Mouse (Mus musculus) kidney, embryonic 16.5 days (tissue): Measurements from ENCODE around the gene Pfkfb3. TPM values are rescaled to one million over a fixed set of nuclear protein-coding genes. Genes with fewer than 3 reads are reported as not detected.
"Not testable (repeated sequence)": the region's sequence is repeated elsewhere in the genome, so short reads cannot be mapped to it uniquely, and the experiment has no call there.

Source experiments
- ATAC-seq: fragments of 200-750 bp; cut with Nextera tagmentation; 2 replicates; pipeline ENCODE4 v1.8.0; 2017; ENCODE audit warnings: moderate TSS enrichment; ENCODE audit not compliant: low FRiP score, low TSS enrichment
- H3K27ac ChIP-seq: fragments of 300-500 bp; sonication (generic); 2 replicates; pipeline ENCODE4 v1.5.1; 2014; ENCODE audit warnings: low read length
- H3K27me3 ChIP-seq: fragments of 300-500 bp; sonication (generic); 2 replicates; pipeline ENCODE4 v1.6.1; 2014; ENCODE audit warnings: low read length, control low read depth, mixed read lengths; ENCODE audit not compliant: insufficient read depth
- H3K36me3 ChIP-seq: fragments of 300-500 bp; sonication (generic); 2 replicates; pipeline ENCODE4 v1.6.1; 2014; ENCODE audit warnings: low read length, control low read depth, mixed read lengths; ENCODE audit not compliant: insufficient read depth
- H3K4me1 ChIP-seq: fragments of 300-500 bp; sonication (generic); 2 replicates; pipeline ENCODE4 v1.6.1; 2014; ENCODE audit warnings: low read length, control low read depth, mixed read lengths; ENCODE audit not compliant: insufficient read depth
- H3K4me2 ChIP-seq: fragments of 300-500 bp; sonication (generic); replicated peaks from 2 replicates; pipeline ENCODE4 v1.6.1; 2014; ENCODE audit warnings: low read depth, low read length
- H3K4me3 ChIP-seq: fragments of 300-500 bp; sonication (generic); 2 replicates; pipeline ENCODE4 v1.5.1; 2014; ENCODE audit warnings: mild to moderate bottlenecking, low read length
- H3K9ac ChIP-seq: fragments of 300-500 bp; sonication (generic); replicated peaks from 2 replicates; pipeline ENCODE4 v1.6.1; 2014; ENCODE audit warnings: low read length
- H3K9me3 ChIP-seq: fragments of 300-500 bp; sonication (generic); 2 replicates; pipeline ENCODE4 v1.6.1; 2016; ENCODE audit warnings: low read length, control low read depth
- WGBS: fragments of 180-500 bp; shearing (Covaris S2); extraction: QIAGEN DNeasy Blood & Tissue Kit; methylation state at CpG from one replicate; pipeline ENCODE4 v1.1.7; 2014; 5-methylcytosine and 5-hydroxymethylcytosine counted together
- polyA plus RNA-seq: library from polyadenylated mRNA; unstranded; fragments of >200 nt; fragmentation: Nextera tagmentation; extraction: Ambion mirVana; gene quantifications from 2 replicates; pipeline ENCODE4 v1.2.1, GENCODE M21; 2015

Gene Pfkfb3
- polyA plus RNA-seq, 1 experiment from 2014 or later = 11.9 TPM

DNA sequence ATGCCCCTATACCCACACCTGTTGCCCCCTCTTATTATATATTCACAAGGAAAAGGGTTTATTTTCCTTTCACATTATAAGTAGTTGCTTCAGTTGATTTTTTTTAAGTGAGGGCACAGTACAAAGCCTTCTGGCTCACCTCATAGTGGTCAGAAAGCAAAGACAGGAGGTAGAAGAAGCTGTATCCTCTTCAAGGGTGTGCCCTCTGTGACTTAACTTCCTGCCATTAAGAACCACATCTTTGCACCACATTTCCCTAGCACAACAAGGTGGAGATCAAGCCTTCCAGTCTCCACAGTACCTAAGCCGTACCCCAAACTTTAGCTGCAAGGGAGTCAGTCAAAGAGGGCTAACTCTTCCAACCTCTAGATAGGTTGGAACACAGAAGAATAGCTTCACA lies 11.8 kb downstream of the Pfkfb3 start:
- H3K4me2 ChIP-seq = no peak overlapping the region
- no peak overlapping the region for H3K27ac ChIP-seq
- no peak for ATAC-seq
- H3K4me3 ChIP-seq = no peak overlapping the region
- no peak overlapping the region for H3K9ac ChIP-seq
- WGBS = 91% methylated on average over 1 of the region's 1 CpGs
- no peaks in the 10 kb centered on the region for H3K27me3 ChIP-seq
- no peaks in the 10 kb centered on the region for H3K9me3 ChIP-seq
- no peaks in the 10 kb centered on the region for H3K36me3 ChIP-seq
- H3K4me1 ChIP-seq = 0 out of 2 replicates have a peak, but pooled peaks cover 4% of the 10 kb centered on the region

DNA sequence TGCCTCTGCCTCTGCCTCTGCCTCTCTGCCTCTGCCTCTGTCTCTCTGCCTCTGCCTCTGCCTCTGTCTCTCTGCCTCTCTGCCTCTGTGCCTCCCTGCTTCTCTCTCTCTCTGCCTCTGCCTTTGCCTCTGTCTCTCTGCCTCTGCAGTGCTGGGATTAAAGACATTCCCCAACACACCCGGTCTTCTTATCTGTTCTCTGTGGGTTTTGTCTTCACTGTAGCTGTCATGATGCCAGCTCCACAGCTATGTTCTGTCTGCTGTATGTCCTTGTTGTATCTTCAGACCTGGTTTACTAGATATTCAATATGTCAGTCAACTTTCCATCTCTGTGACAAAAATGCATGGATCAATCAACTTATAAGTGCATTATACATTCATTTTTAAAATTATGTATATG lies 12.3 kb downstream of the Pfkfb3 start:
- H3K27me3 ChIP-seq, H3K9me3 ChIP-seq, H3K4me3 ChIP-seq, H3K4me1 ChIP-seq, H3K27ac ChIP-seq, ATAC-seq, H3K4me2 ChIP-seq, H3K36me3 ChIP-seq, H3K9ac ChIP-seq: not testable (repeated sequence)
- WGBS = 88% methylated on average over 1 of the region's 1 CpGs

- Histone ChIP-seq H3K4me1 (peaks cover 8% of the 10 kb centered on the region; the same call in 1 of the 2 replicates), H3K4me3 (peak overlapping the region; percentile 61), H3K27ac (0 out of 2 replicates have a peak overlapping the region, but pooled peaks have one; percentile 29), H3K27me3 (no peaks in the 10 kb centered on the region), H3K4me2 (peak overlapping the region; percentile 94), H3K9me3 (no peaks in the 10 kb centered on the region), H3K36me3 (no peaks in the 10 kb centered on the region), H3K9ac (peak overlapping the region; percentile 65)
- no peak for ATAC-seq
- WGBS = 59% methylated on average over 8 of the region's 8 CpGs
Measured at GRCm38 (mm10) chr2:11535966-11536365, 17.9 kb downstream of the Pfkfb3 start.

GRCm38 (mm10) chr2:11535412-11535928 lies 18.4 kb downstream of the Pfkfb3 start:
- Histone ChIP-seq H3K9me3 (no peaks in the 10 kb centered on the region), H3K36me3 (no peaks in the 10 kb centered on the region), H3K4me2 (peak overlapping the region; percentile 94), H3K4me1 (peaks cover 8% of the 10 kb centered on the region; the same call in 1 of the 2 replicates), H3K4me3 (peak overlapping the region; percentile 61), H3K27ac (0 out of 2 replicates have a peak overlapping the region, but pooled peaks have one; percentile 29), H3K27me3 (no peaks in the 10 kb centered on the region), H3K9ac (peak overlapping the region; percentile 65)
- ATAC-seq = peak; percentile 99
- WGBS = under 1% methylated on average over 32 of the region's 32 CpGs

DNA sequence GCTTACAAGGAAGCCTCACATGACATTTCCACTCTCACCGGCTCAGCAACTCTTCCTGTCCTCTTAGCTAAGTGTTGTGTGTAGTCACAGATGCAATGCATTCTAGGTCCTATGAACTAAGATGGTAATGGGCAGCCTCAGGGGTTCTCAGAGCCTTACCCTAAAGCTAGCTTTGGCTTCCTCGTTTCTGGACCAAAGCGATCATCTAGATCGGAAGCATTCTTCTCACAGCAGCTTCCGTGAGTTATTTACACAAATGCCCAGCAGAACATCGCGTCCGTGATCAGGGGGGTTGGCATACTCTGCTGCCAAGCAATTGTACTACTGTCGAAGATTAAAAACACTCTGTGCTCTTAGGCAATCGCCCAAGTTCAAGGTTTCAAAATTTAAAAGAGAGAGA lies 19.1 kb downstream of the Pfkfb3 start:
- Histone ChIP-seq H3K4me1 (peaks cover 8% of the 10 kb centered on the region; the same call in 1 of the 2 replicates), H3K9me3 (no peaks in the 10 kb centered on the region), H3K4me3 (peak overlapping the region; percentile 61), H3K9ac (peak overlapping the region; percentile 9; the same call in 1 of the 2 replicates), H3K27me3 (no peaks in the 10 kb centered on the region), H3K4me2 (peak overlapping the region; percentile 94), H3K36me3 (no peaks in the 10 kb centered on the region), H3K27ac (no peak overlapping the region)
- ATAC-seq = no peak
- WGBS = 25% methylated on average over 10 of the region's 10 CpGs

DNA sequence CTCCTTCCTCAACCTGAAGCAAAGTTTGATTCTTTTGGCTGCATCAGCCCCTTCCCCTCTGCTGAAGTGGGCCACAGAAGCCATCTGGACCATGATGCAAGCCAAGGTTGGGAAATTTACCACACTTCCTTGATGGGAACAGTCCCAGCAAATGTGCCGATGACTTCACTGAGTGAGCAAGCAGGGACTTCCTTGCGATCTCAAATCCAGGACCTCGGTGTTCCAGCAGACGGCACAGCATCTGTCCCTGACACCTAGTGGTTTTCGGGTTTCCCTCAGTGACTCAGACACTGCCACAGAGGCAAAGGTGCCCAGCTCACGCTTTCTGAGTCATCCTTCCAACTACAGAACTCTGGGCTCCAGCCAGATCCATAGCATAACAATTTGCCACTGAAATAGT lies 23.8 kb downstream of the Pfkfb3 start:
- Histone ChIP-seq H3K9me3 (no peaks in the 10 kb centered on the region), H3K36me3 (no peaks in the 10 kb centered on the region), H3K27ac (no peak overlapping the region), H3K4me2 (no peak overlapping the region), H3K27me3 (no peaks in the 10 kb centered on the region), H3K4me3 (no peak overlapping the region), H3K9ac (no peak overlapping the region), H3K4me1 (0 out of 2 replicates have a peak, but pooled peaks cover 4% of the 10 kb centered on the region)
- no peak for ATAC-seq
- WGBS = 86% methylated on average over 6 of the region's 6 CpGs

DNA sequence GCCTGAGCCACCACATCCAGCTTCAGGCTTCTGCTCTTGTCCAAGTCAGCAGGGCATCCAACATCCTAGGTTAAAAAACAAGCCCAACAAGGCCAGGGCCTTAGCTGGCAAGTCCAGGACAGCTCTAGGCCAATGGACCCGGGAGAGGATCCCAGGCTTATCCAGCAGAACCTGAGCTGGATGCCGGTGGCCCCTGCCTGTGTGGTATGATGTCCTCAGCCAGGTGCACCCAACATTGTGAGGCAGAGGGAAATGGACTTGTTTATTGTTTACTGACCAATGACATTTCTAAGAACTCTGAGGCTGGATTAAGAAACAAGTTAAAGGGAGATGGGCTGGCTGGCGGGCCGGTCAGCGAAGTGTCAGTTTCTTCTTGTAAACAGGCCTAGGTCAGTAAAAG lies 27.8 kb downstream of the Pfkfb3 start:
- ATAC-seq = no peak
- Histone ChIP-seq H3K27me3 (no peaks in the 10 kb centered on the region), H3K9me3 (no peaks in the 10 kb centered on the region), H3K4me2 (no peak overlapping the region), H3K36me3 (no peaks in the 10 kb centered on the region), H3K4me1 (no peaks in the 10 kb centered on the region), H3K9ac (no peak overlapping the region), H3K4me3 (no peak overlapping the region), H3K27ac (no peak overlapping the region)
- WGBS = 82% methylated on average over 5 of the region's 5 CpGs

DNA sequence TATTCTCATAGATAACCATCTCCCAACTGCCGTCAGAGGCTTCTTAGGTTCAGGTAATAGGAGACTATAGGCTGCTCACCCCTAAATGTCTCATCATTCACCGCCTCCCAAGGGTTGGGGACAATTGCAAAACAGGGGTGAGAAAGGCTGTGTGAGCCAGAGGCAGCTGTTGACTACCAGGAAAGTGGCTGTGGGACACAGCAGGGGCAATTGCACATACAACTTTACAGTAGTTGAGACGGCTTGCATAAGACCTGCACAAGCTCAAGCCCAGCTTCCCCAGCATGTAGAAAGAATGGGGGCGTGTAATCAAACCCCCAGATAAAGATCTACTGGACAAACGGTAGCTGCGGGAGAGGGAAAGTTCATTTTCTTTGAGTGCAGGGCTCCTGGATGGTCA lies 29.1 kb downstream of the Pfkfb3 start:
- Histone ChIP-seq H3K4me3 (no peak overlapping the region), H3K36me3 (no peaks in the 10 kb centered on the region), H3K27ac (no peak overlapping the region), H3K4me1 (no peaks in the 10 kb centered on the region), H3K9me3 (no peaks in the 10 kb centered on the region), H3K9ac (no peak overlapping the region), H3K27me3 (no peaks in the 10 kb centered on the region), H3K4me2 (no peak overlapping the region)
- no peak for ATAC-seq
- 74% methylated on average over 6 of the region's 6 CpGs for WGBS

DNA sequence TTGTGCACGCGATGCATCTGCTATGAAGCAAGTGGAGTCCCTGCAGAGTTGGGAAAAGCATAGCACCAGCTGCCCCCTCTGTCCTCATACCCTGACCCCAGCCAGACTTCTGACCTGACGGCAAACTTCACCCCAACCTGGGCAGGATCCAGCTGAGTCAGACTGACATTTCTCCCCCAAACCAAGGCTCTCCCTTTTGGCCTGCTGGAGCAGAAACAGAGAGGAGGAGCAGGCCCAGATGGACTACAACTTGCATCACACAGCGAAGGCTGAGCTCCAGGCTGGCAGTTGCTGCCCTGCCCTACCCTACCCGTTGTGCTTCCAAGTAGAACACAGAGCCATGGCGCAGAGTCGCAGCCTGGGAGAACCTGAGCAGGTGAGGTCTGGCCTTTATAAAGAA lies 32.1 kb downstream of the Pfkfb3 start:
- Histone ChIP-seq H3K4me2 (no peak overlapping the region), H3K27me3 (no peaks in the 10 kb centered on the region), H3K4me1 (no peaks in the 10 kb centered on the region), H3K9ac (no peak overlapping the region), H3K9me3 (no peaks in the 10 kb centered on the region), H3K36me3 (no peaks in the 10 kb centered on the region), H3K27ac (no peak overlapping the region), H3K4me3 (no peak overlapping the region)
- WGBS = 93% methylated on average over 7 of the region's 7 CpGs
- no peak for ATAC-seq

DNA sequence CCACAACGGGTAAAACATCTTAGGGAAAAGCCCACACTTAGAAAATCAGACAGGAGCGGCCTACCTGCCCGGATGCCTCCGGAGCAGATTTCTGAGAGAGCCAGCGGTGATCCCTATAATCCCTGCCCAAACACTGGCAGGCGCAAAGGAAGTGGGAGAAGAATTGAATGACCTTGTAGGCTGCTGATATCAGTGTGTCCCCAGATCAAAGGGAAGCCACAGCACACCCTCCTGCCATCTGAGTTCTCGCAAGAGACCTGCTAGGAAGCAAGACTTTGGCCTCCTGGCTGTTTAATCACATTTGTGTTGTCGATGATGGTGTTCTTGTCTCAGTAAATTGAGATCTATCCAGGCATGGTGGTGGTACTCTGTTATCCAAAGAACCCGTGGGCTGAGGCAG lies 33.1 kb downstream of the Pfkfb3 start:
- ATAC-seq = no peak
- Histone ChIP-seq H3K4me3 (no peak overlapping the region), H3K4me2 (no peak overlapping the region), H3K9ac (no peak overlapping the region), H3K4me1 (no peaks in the 10 kb centered on the region), H3K27me3 (no peaks in the 10 kb centered on the region), H3K9me3 (no peaks in the 10 kb centered on the region), H3K27ac (no peak overlapping the region), H3K36me3 (no peaks in the 10 kb centered on the region)
- 80% methylated on average over 9 of the region's 9 CpGs for WGBS
